ENCODE assay signal across 20 mouse cellular contexts in the genomic region with DNA sequence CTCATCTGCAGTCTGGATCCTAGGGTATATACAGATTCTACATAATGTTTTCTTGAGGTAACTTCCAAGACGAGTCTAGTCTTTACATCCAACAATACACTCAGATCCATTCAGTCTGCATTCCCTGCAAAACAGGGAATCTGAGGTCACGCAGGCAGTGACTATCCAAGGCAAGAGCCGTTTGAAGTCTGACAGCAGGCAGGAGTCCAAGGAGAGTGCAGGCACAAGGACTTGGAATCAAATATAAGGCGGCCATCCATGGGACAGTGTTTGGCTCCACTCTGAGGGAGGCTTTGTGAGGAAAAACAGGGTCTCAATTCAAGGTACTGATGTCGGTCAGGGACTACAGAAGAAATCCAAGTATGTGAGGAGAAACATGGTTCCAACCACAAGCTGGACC.
"Had no signal": no experiment of that assay in that cellular context is flagged by ENCODE, and none has a peak within 500 bp of the region (broad histone marks: within the 10 kb centered on the region; RNA-seq: fewer than 3 reads in every experiment).

No protein-coding gene starts in this region.

- H3K36me3 ChIP-seq: liver, embryonic 13.5 days; midbrain, embryonic 10.5 days; midbrain, embryonic 13.5 days; neural tube, embryonic 13.5 days; stomach, embryonic 15.5 days had no signal

- H3K9me3 ChIP-seq: liver, embryonic 13.5 days; midbrain, embryonic 10.5 days; midbrain, embryonic 13.5 days; neural tube, embryonic 13.5 days; stomach, embryonic 15.5 days had no signal

- H3K4me1 ChIP-seq: liver, embryonic 13.5 days; megakaryocyte, embryonic 14.5 days; midbrain, embryonic 10.5 days; midbrain, embryonic 13.5 days; neural tube, embryonic 13.5 days; stomach, embryonic 15.5 days had no signal

- H3K27me3 ChIP-seq: liver, embryonic 13.5 days; megakaryocyte, embryonic 14.5 days; midbrain, embryonic 13.5 days; neural tube, embryonic 13.5 days; stomach, embryonic 15.5 days had no signal

- H3K4me3 ChIP-seq: layer of hippocampus, adult 2 months; liver, embryonic 13.5 days; megakaryocyte, embryonic 14.5 days; midbrain, embryonic 10.5 days; midbrain, embryonic 13.5 days; myocyte; neural tube, embryonic 13.5 days; stomach, embryonic 15.5 days had no signal

- H3K27ac ChIP-seq: layer of hippocampus, adult 2 months; liver, embryonic 13.5 days; midbrain, embryonic 10.5 days; midbrain, embryonic 13.5 days; neural tube, embryonic 13.5 days; stomach, embryonic 15.5 days had no signal

- DNase-seq: kidney, adult 9 months; kidney, postnatal 14 days; kidney, postnatal 4 days; layer of hippocampus, adult 9-11 months; liver, embryonic 13.5 days; lung, embryonic 14.5 days; lung, postnatal 36 days; retina, postnatal 1 day; right cerebral cortex, postnatal 25 days; spleen, adult 18-20 months; thymus, adult 2 months; thymus, postnatal 14 days; thymus, postnatal 4 days had no signal
